Mouse (Mus musculus) myocyte (in vitro differentiated cells): ENCODE results near the gene H2afy2.

Experiments used
- MYOG ChIP-seq, 3 experiments: IDR thresholded peaks; one replicate each; pipeline ENCODE4 v1.6.1; 2011; ENCODE audit warnings: control low read depth in 2 of 3, low read depth in 2 of 3, mild to moderate bottlenecking in 2 of 3; ENCODE audit not compliant: insufficient read length in 2 of 3, control insufficient read depth in 1 of 3, insufficient read depth in 1 of 3
- POLR2A ChIP-seq: IDR thresholded peaks from one replicate; pipeline ENCODE4 v1.6.1; 2011; ENCODE audit warnings: low read depth, mild to moderate bottlenecking, control low read depth, moderate library complexity; ENCODE audit not compliant: insufficient read length
- POLR2AphosphoS2 ChIP-seq: IDR thresholded peaks from one replicate; pipeline ENCODE4 v1.6.1; 2011; ENCODE audit warnings: low read depth, control low read depth; ENCODE audit not compliant: insufficient read length

DNA sequence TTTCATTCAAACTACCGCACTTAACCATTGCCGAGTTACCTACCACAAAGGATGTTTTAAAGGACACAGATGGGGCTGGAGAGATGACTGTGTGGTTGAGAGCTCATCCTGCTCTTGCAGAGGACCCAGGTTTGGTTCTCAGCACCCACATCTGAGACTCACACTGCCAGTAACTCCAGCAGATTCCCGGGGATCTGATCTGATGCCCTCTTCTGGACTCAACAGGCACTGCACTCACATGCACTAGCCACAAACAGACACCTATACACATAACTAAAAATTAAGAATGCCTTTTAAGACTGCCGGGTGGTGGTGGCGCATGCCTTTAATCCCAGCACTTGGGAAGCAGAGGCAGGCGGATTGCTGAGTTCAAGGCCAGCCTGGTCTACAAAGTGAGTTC lies 53.8 kb downstream of the H2afy2 start:
- TF ChIP-seq POLR2AphosphoS2 = no peak
- TF ChIP-seq MYOG (IDR thresholded peaks at IDR 0.05; ENCODE audit: control insufficient read depth in 1 of 3, insufficient read depth in 1 of 3, insufficient read length in 2 of 3, low read depth in 2 of 3) = no peak
- TF ChIP-seq POLR2A = no peak
